Mouse (Mus musculus): Measurements from ENCODE around the gene Cacng4. TPM values are rescaled to one million over a fixed set of nuclear protein-coding genes. Genes with fewer than 3 reads are reported as not detected.

Cacng4 gene
- polyA plus RNA-seq, 1 experiment from 2014 or later: 0.13 TPM

- Histone ChIP-seq H3K27me3 (peaks cover 7% of the 10 kb centered on the region; the same call in 1 of the 2 replicates), H3K4me3 (replicated peaks) (no peak overlapping the region), H3K9ac (no peak overlapping the region), H3K36me3 (no peaks in the 10 kb centered on the region), H3K27ac (no peak overlapping the region), H3K4me1 (replicated peaks) (peaks cover 3% of the 10 kb centered on the region; the same call in 1 of the 2 replicates), H3K4me2 (no peak overlapping the region), H3K9me3 (replicated peaks) (no peaks in the 10 kb centered on the region)
- no peak for DNase-seq
- WGBS (ENCODE audit: insufficient replicate concordance): 74% methylated on average over 20 of the region's 20 CpGs
- ATAC-seq (ENCODE audit: low read depth): no peak
These were observed 86.3 kb downstream of the Cacng4 start for GRCm38 (mm10) chr11:107707897-107708610.

GRCm38 (mm10) chr11:107705476-107706074, 88.8 kb downstream of the Cacng4 start:
- DNase-seq (no peak), ATAC-seq (ENCODE audit: low read depth) (no peak)
- Histone ChIP-seq H3K36me3 (no peaks in the 10 kb centered on the region), H3K9me3 (replicated peaks) (no peaks in the 10 kb centered on the region), H3K27me3 (peaks cover 7% of the 10 kb centered on the region; the same call in 1 of the 2 replicates), H3K9ac (no peak overlapping the region), H3K27ac (no peak overlapping the region), H3K4me2 (no peak overlapping the region), H3K4me3 (replicated peaks) (no peak overlapping the region), H3K4me1 (replicated peaks) (peaks cover 3% of the 10 kb centered on the region; the same call in 1 of the 2 replicates)
- WGBS (ENCODE audit: insufficient replicate concordance): 69% methylated on average over 11 of the region's 11 CpGs

DNA sequence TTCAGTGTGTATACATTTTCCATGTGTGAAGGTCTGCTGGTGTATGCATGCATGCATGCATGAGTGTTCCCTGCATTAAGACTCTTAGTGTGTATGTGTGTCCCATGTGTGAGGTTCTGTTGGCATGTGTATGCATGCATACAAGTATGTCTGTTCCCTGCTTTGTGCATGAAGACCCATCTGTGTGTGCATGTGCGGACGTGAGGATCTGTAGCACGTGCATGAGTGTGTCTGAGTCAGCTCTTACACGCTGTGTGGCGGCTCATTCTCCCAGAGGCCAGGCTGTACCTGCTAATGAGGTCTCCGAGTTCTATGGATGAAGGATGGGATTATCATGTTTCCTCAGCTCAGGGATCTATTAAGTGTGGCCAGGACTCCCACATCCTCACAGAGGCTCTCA, 89.3 kb downstream of the Cacng4 start:
- peaks cover 7% of the 10 kb centered on the region; the same call in 1 of the 2 replicates for H3K27me3 ChIP-seq

GRCm38 (mm10) chr11:107703272-107704134, 90.9 kb downstream of the Cacng4 start:
- DNase-seq: no peak
- 42% methylated on average over 27 of the region's 27 CpGs for WGBS (ENCODE audit: insufficient replicate concordance)
- Histone ChIP-seq H3K27ac (no peak overlapping the region), H3K4me1 (replicated peaks) (peaks cover 3% of the 10 kb centered on the region; the same call in 1 of the 2 replicates), H3K9ac (no peak overlapping the region), H3K9me3 (replicated peaks) (no peaks in the 10 kb centered on the region), H3K27me3 (peaks cover 7% of the 10 kb centered on the region; the same call in 1 of the 2 replicates), H3K4me3 (replicated peaks) (no peak overlapping the region), H3K4me2 (no peak overlapping the region), H3K36me3 (no peaks in the 10 kb centered on the region)
- peak; percentile 18; the same call in 1 of the 2 replicates for ATAC-seq (ENCODE audit: low read depth)

More for the DNA sequence above, 89.3 kb downstream of the Cacng4 start:
- peaks cover 3% of the 10 kb centered on the region; the same call in 1 of the 2 replicates for H3K4me1 ChIP-seq (replicated peaks)
- H3K4me3 ChIP-seq (replicated peaks): no peak overlapping the region
- 75% methylated on average over 6 of the region's 6 CpGs for WGBS (ENCODE audit: insufficient replicate concordance)
- ATAC-seq (ENCODE audit: low read depth) (no peak), DNase-seq (no peak)
- H3K9me3 ChIP-seq (replicated peaks): no peaks in the 10 kb centered on the region
- H3K36me3 ChIP-seq: no peaks in the 10 kb centered on the region
- no peak overlapping the region for H3K9ac ChIP-seq
- H3K27ac ChIP-seq: no peak overlapping the region
- H3K4me2 ChIP-seq: no peak overlapping the region

DNA sequence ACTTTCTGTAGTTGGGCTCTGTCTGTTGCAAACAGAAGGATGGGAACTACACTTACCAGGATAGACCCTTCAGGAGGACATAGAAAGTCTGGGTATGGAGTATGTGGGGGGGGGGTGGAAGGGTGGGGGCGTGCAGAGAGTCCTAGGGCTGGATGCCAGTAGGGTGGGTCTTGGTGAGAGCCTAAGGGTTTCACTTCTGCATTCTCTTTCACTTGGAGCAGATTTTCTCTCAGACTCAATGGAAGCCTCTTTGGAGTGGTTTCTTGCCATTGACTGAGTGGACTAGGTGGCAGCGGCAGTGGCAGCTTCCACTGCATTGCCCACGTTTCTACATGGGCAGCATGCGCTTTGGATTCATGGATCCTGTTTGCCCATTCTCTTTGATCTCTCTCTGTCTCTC, 94.4 kb downstream of the Cacng4 start:
- H3K4me2 ChIP-seq: no peak overlapping the region
- DNase-seq: no peak
- 0 out of 2 replicates have a peak, but pooled peaks cover 3% of the 10 kb centered on the region for H3K4me1 ChIP-seq (replicated peaks)
- ATAC-seq (ENCODE audit: low read depth): no peak
- WGBS (ENCODE audit: insufficient replicate concordance): 78% methylated on average over 4 of the region's 4 CpGs
- no peaks in the 10 kb centered on the region for H3K36me3 ChIP-seq
- H3K9me3 ChIP-seq (replicated peaks): no peaks in the 10 kb centered on the region
- H3K9ac ChIP-seq: no peak overlapping the region
- no peak overlapping the region for H3K27ac ChIP-seq
- H3K27me3 ChIP-seq: peaks cover under 1% of the 10 kb centered on the region
- H3K4me3 ChIP-seq (replicated peaks): no peak overlapping the region

- Histone ChIP-seq H3K4me3 (replicated peaks) (no peak overlapping the region), H3K36me3 (peaks cover 2% of the 10 kb centered on the region), H3K27ac (no peak overlapping the region), H3K9me3 (replicated peaks) (no peaks in the 10 kb centered on the region), H3K27me3 (peaks cover 4% of the 10 kb centered on the region; the same call in 1 of the 2 replicates), H3K4me2 (no peak overlapping the region), H3K9ac (no peak overlapping the region), H3K4me1 (replicated peaks) (0 out of 2 replicates have a peak, but pooled peaks cover 1% of the 10 kb centered on the region)
- no peak for DNase-seq
- 13% methylated on average over 6 of the region's 6 CpGs for WGBS (ENCODE audit: insufficient replicate concordance)
- peak; percentile 31; the same call in 1 of the 2 replicates for ATAC-seq (ENCODE audit: low read depth)
These were observed 101.0 kb downstream of the Cacng4 start for GRCm38 (mm10) chr11:107693338-107693737.

GRCm38 (mm10) chr11:107691569-107691968, 102.8 kb downstream of the Cacng4 start:
- 0 out of 2 replicates have a peak, but pooled peaks cover 4% of the 10 kb centered on the region for H3K4me1 ChIP-seq (replicated peaks)
- H3K9ac ChIP-seq: no peak overlapping the region
- ATAC-seq (ENCODE audit: low read depth) (no peak), DNase-seq (no peak)
- H3K27me3 ChIP-seq: 0 out of 2 replicates have a peak, but pooled peaks cover 4% of the 10 kb centered on the region
- H3K36me3 ChIP-seq: peaks cover 11% of the 10 kb centered on the region
- no peak overlapping the region for H3K4me3 ChIP-seq (replicated peaks)
- WGBS (ENCODE audit: insufficient replicate concordance): 61% methylated on average over 8 of the region's 8 CpGs
- no peak overlapping the region for H3K27ac ChIP-seq
- H3K4me2 ChIP-seq: no peak overlapping the region
- no peaks in the 10 kb centered on the region for H3K9me3 ChIP-seq (replicated peaks)

GRCm38 (mm10) chr11:107688480-107688879, 105.9 kb downstream of the Cacng4 start:
- no peak overlapping the region for H3K4me2 ChIP-seq
- DNase-seq (no peak), ATAC-seq (ENCODE audit: low read depth) (no peak)
- peaks cover 26% of the 10 kb centered on the region for H3K36me3 ChIP-seq
- no peaks in the 10 kb centered on the region for H3K9me3 ChIP-seq (replicated peaks)
- H3K4me1 ChIP-seq (replicated peaks): 0 out of 2 replicates have a peak, but pooled peaks cover 4% of the 10 kb centered on the region
- no peak overlapping the region for H3K27ac ChIP-seq
- no peak overlapping the region for H3K9ac ChIP-seq
- H3K4me3 ChIP-seq (replicated peaks): no peak overlapping the region
- H3K27me3 ChIP-seq: no peaks in the 10 kb centered on the region
- WGBS (ENCODE audit: insufficient replicate concordance): 83% methylated on average over 10 of the region's 10 CpGs

DNA sequence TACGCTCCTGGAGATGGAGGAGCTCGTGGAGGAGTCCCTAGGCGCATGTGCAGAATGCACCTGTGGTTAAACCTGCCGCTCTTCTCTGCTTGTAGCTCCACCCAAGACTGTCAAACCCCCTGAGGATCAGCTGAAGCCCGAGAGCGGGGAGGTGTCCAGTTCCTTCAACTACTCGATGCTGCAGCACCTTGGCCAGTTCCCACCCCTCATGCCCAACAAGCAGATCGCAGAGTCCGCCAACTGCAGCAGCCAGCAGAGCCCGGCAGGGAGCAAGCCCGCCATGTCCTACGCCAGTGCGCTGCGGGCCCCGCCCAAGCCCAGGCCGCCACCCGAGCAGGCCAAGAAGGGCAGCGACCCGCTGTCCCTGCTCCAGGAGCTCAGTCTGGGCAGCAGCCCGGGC, 108.1 kb downstream of the Cacng4 start:
- H3K9me3 ChIP-seq (replicated peaks): no peaks in the 10 kb centered on the region
- H3K9ac ChIP-seq: no peak overlapping the region
- WGBS (ENCODE audit: insufficient replicate concordance): 91% methylated on average over 20 of the region's 20 CpGs
- ATAC-seq (ENCODE audit: low read depth) (no peak), DNase-seq (no peak)
- H3K4me2 ChIP-seq: no peak overlapping the region
- no peak overlapping the region for H3K27ac ChIP-seq
- 0 out of 2 replicates have a peak, but pooled peaks cover 4% of the 10 kb centered on the region for H3K4me1 ChIP-seq (replicated peaks)
- peaks cover 28% of the 10 kb centered on the region for H3K36me3 ChIP-seq
- H3K27me3 ChIP-seq: no peaks in the 10 kb centered on the region
- H3K4me3 ChIP-seq (replicated peaks): no peak overlapping the region

- Histone ChIP-seq H3K27ac (no peak overlapping the region), H3K9me3 (replicated peaks) (no peaks in the 10 kb centered on the region), H3K4me3 (replicated peaks) (no peak overlapping the region), H3K9ac (no peak overlapping the region), H3K36me3 (peaks cover 31% of the 10 kb centered on the region), H3K27me3 (no peaks in the 10 kb centered on the region), H3K4me2 (no peak overlapping the region), H3K4me1 (replicated peaks) (0 out of 2 replicates have a peak, but pooled peaks cover 4% of the 10 kb centered on the region)
- no peak for ATAC-seq (ENCODE audit: low read depth)
- DNase-seq: no peak
- 84% methylated on average over 19 of the region's 19 CpGs for WGBS (ENCODE audit: insufficient replicate concordance)
These were observed 110.6 kb downstream of the Cacng4 start for GRCm38 (mm10) chr11:107683544-107684465.

Measured in liver, embryonic 13.5 days (tissue).